Mouse (Mus musculus) heart, adult 2 months (tissue): Measurements from ENCODE around the gene Thoc7.
A peak's percentile ranks its signal among the peaks of the same experiment; 100 is the strongest.

Experiments
- CTCF ChIP-seq: fragments of 200-600 bp; IDR thresholded peaks from 2 replicates; pipeline ENCODE4 v1.8.1; 2022; ENCODE audit warnings: antibody characterized with exemption, mild to moderate bottlenecking, moderate library complexity
- EP300 ChIP-seq: fragments of 200-500 bp; IDR thresholded peaks from 2 replicates; pipeline ENCODE4 v1.6.1; 2011; ENCODE audit warnings: low read depth, low read length, control low read depth; ENCODE audit not compliant: insufficient read depth
- POLR2A ChIP-seq: fragments of 200-500 bp; IDR thresholded peaks from 2 replicates; pipeline ENCODE4 v1.6.1; 2011; ENCODE audit warnings: mild to moderate bottlenecking, low read depth, low read length, control low read depth; ENCODE audit not compliant: insufficient read depth

DNA sequence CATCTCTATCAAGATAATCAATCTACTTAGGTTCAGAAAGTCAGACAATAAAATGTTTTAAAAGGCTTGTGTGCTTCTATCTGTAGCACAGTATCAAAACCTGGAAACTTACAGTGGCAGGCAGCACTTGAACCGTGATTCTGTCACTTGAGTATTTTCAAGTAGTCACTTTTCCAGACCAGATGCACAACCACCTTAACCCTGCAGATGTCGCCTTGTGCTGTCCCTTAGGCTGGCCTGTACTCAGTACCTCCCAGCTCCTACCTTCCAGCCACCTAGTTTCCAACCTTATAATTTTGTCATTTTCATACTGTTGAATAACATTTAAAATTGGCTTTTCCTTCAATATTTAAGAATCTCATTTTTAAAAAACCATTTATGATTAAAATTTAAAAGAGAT, 20.5 kb upstream of the Thoc7 start:
- TF ChIP-seq POLR2A, result no peak
- TF ChIP-seq CTCF, result peak; percentile 42
- TF ChIP-seq EP300, result no peak
